Mouse (Mus musculus) forebrain, embryonic 16.5 days (tissue): ENCODE data around the gene Cacna1e. TPM values are rescaled to one million over a fixed set of nuclear protein-coding genes. Genes with fewer than 3 reads are reported as not detected.

Source experiments
- ATAC-seq: fragments of 200-750 bp; cut with Nextera tagmentation; 2 replicates; pipeline ENCODE4 v1.8.0; 2017; ENCODE audit warnings: mild to moderate bottlenecking, moderate library complexity
- H3K27ac ChIP-seq: fragments of 300-500 bp; sonication (generic); 2 replicates; pipeline ENCODE4 v1.5.1; 2014; ENCODE audit warnings: low read length, control low read depth
- H3K27me3 ChIP-seq: fragments of 300-500 bp; sonication (generic); replicated peaks from 2 replicates; pipeline ENCODE4 v1.6.1; 2014; ENCODE audit warnings: low read length; ENCODE audit not compliant: control insufficient read depth, insufficient read depth
- H3K36me3 ChIP-seq: fragments of 300-500 bp; sonication (generic); 2 replicates; pipeline ENCODE4 v1.6.1; 2014; ENCODE audit not compliant: control insufficient read depth, insufficient read depth
- H3K4me1 ChIP-seq: fragments of 300-500 bp; sonication (generic); replicated peaks from 2 replicates; pipeline ENCODE4 v1.6.1; 2014; ENCODE audit warnings: low read length; ENCODE audit not compliant: control insufficient read depth, insufficient read depth
- H3K4me2 ChIP-seq: fragments of 300-500 bp; sonication (generic); 2 replicates; pipeline ENCODE4 v1.6.1; 2014; ENCODE audit warnings: mild to moderate bottlenecking, low read length, control low read depth
- H3K4me3 ChIP-seq: fragments of 300-500 bp; sonication (generic); replicated peaks from 2 replicates; pipeline ENCODE4 v1.5.1; 2014; ENCODE audit warnings: mild to moderate bottlenecking, low read length, control low read depth
- H3K9ac ChIP-seq: fragments of 300-500 bp; sonication (generic); replicated peaks from 2 replicates; pipeline ENCODE4 v1.6.1; 2014; ENCODE audit warnings: low read depth, low read length, control low read depth
- H3K9me3 ChIP-seq: fragments of 300-500 bp; sonication (generic); 2 replicates; pipeline ENCODE4 v1.6.1; 2016; ENCODE audit warnings: low read length; ENCODE audit not compliant: control insufficient read depth
- WGBS: fragments of 180-500 bp; shearing (Covaris S2); extraction: QIAGEN DNeasy Blood & Tissue Kit; methylation state at CpG from one replicate; pipeline ENCODE4 v1.1.7; 2014; 5-methylcytosine and 5-hydroxymethylcytosine counted together
- polyA plus RNA-seq: library from polyadenylated mRNA; unstranded; fragments of >200 nt; fragmentation: Nextera tagmentation; extraction: Ambion mirVana; gene quantifications from 2 replicates; pipeline ENCODE4 v1.2.1, GENCODE M21; 2015

Cacna1e gene
- polyA plus RNA-seq, 1 experiment from 2014 or later, result 18.9 TPM

GRCm38 (mm10) chr1:154686861-154687260 is 197.4 kb downstream of the Cacna1e start:
- Histone ChIP-seq H3K36me3 (no peaks in the 10 kb centered on the region), H3K4me2 (no peak overlapping the region), H3K9ac (no peak overlapping the region), H3K4me3 (no peak overlapping the region), H3K27me3 (no peaks in the 10 kb centered on the region), H3K27ac (no peak overlapping the region), H3K9me3 (no peaks in the 10 kb centered on the region), H3K4me1 (no peaks in the 10 kb centered on the region)
- ATAC-seq, result no peak
- 73% methylated on average over 6 of the region's 6 CpGs for WGBS

GRCm38 (mm10) chr1:154683477-154684106 is 200.7 kb downstream of the Cacna1e start:
- ATAC-seq, result no peak
- H3K27ac ChIP-seq, result no peak overlapping the region
- WGBS, result 90% methylated on average over 1 of the region's 1 CpGs

GRCm38 (mm10) chr1:154678989-154679388 is 205.3 kb downstream of the Cacna1e start:
- H3K9ac ChIP-seq, result no peak overlapping the region
- H3K36me3 ChIP-seq, result no peaks in the 10 kb centered on the region
- no peak overlapping the region for H3K4me3 ChIP-seq
- no peak overlapping the region for H3K27ac ChIP-seq
- WGBS, result 8% methylated on average over 1 of the region's 1 CpGs
- no peaks in the 10 kb centered on the region for H3K4me1 ChIP-seq
- ATAC-seq, result no peak
- H3K27me3 ChIP-seq, result no peaks in the 10 kb centered on the region
- no peaks in the 10 kb centered on the region for H3K9me3 ChIP-seq
- no peak overlapping the region for H3K4me2 ChIP-seq

More at GRCm38 (mm10) chr1:154683477-154684106, 200.7 kb downstream of the Cacna1e start:
- H3K4me1 ChIP-seq, result no peaks in the 10 kb centered on the region
- no peak overlapping the region for H3K9ac ChIP-seq
- no peaks in the 10 kb centered on the region for H3K9me3 ChIP-seq
- no peak overlapping the region for H3K4me3 ChIP-seq
- H3K27me3 ChIP-seq, result no peaks in the 10 kb centered on the region
- H3K4me2 ChIP-seq, result no peak overlapping the region
- H3K36me3 ChIP-seq, result no peaks in the 10 kb centered on the region

GRCm38 (mm10) chr1:154678151-154678550 is 206.2 kb downstream of the Cacna1e start:
- ATAC-seq, result no peak

GRCm38 (mm10) chr1:154677677-154678076 is 206.6 kb downstream of the Cacna1e start:
- 80% methylated on average over 2 of the region's 2 CpGs for WGBS
- Histone ChIP-seq H3K27me3 (no peaks in the 10 kb centered on the region), H3K9me3 (no peaks in the 10 kb centered on the region), H3K4me1 (no peaks in the 10 kb centered on the region), H3K9ac (no peak overlapping the region), H3K36me3 (no peaks in the 10 kb centered on the region), H3K27ac (no peak overlapping the region), H3K4me2 (no peak overlapping the region), H3K4me3 (no peak overlapping the region)
- ATAC-seq, result no peak

More at GRCm38 (mm10) chr1:154678151-154678550, 206.2 kb downstream of the Cacna1e start:
- no peak overlapping the region for H3K9ac ChIP-seq
- H3K27me3 ChIP-seq, result no peaks in the 10 kb centered on the region
- H3K4me1 ChIP-seq, result no peaks in the 10 kb centered on the region
- no peaks in the 10 kb centered on the region for H3K36me3 ChIP-seq
- H3K9me3 ChIP-seq, result no peaks in the 10 kb centered on the region
- WGBS, result 11% methylated on average over 3 of the region's 3 CpGs
- H3K27ac ChIP-seq, result no peak overlapping the region
- H3K4me3 ChIP-seq, result no peak overlapping the region
- no peak overlapping the region for H3K4me2 ChIP-seq

GRCm38 (mm10) chr1:154663721-154664120 is 220.6 kb downstream of the Cacna1e start:
- no peaks in the 10 kb centered on the region for H3K27me3 ChIP-seq
- no peak overlapping the region for H3K27ac ChIP-seq
- H3K4me2 ChIP-seq, result no peak overlapping the region
- no peaks in the 10 kb centered on the region for H3K9me3 ChIP-seq
- H3K36me3 ChIP-seq, result no peaks in the 10 kb centered on the region
- no peak for ATAC-seq
- no peak overlapping the region for H3K4me3 ChIP-seq
- no peak overlapping the region for H3K9ac ChIP-seq
- H3K4me1 ChIP-seq, result peaks cover 13% of the 10 kb centered on the region

- Histone ChIP-seq H3K36me3 (no peaks in the 10 kb centered on the region), H3K27me3 (no peaks in the 10 kb centered on the region), H3K9me3 (no peaks in the 10 kb centered on the region), H3K4me2 (no peak overlapping the region), H3K27ac (peak overlapping the region; percentile 19; the same call in 1 of the 2 replicates), H3K4me1 (peaks cover 13% of the 10 kb centered on the region), H3K4me3 (no peak overlapping the region), H3K9ac (no peak overlapping the region)
- 64% methylated on average over 5 of the region's 5 CpGs for WGBS
- no peak for ATAC-seq
These were observed 222.3 kb downstream of the Cacna1e start for GRCm38 (mm10) chr1:154661977-154662376.

- Histone ChIP-seq H3K9ac (no peak overlapping the region), H3K27me3 (no peaks in the 10 kb centered on the region), H3K4me1 (peaks cover 13% of the 10 kb centered on the region), H3K27ac (peak overlapping the region; percentile 46; the same call in 1 of the 2 replicates), H3K9me3 (no peaks in the 10 kb centered on the region), H3K4me2 (no peak overlapping the region), H3K4me3 (no peak overlapping the region), H3K36me3 (no peaks in the 10 kb centered on the region)
- WGBS, result 34% methylated on average over 7 of the region's 7 CpGs
- ATAC-seq, result peak; percentile 97
These were observed 223.0 kb downstream of the Cacna1e start for GRCm38 (mm10) chr1:154661221-154661864.

GRCm38 (mm10) chr1:154657366-154657765 is 226.9 kb downstream of the Cacna1e start:
- peaks cover 13% of the 10 kb centered on the region for H3K4me1 ChIP-seq

More at GRCm38 (mm10) chr1:154657366-154657765, 226.9 kb downstream of the Cacna1e start:
- Histone ChIP-seq H3K4me2 (no peak overlapping the region), H3K27me3 (no peaks in the 10 kb centered on the region), H3K27ac (no peak overlapping the region), H3K36me3 (no peaks in the 10 kb centered on the region), H3K9ac (no peak overlapping the region), H3K4me3 (no peak overlapping the region), H3K9me3 (no peaks in the 10 kb centered on the region)
- WGBS, result 85% methylated on average over 5 of the region's 5 CpGs
- ATAC-seq, result no peak
